Mouse (Mus musculus): ENCODE measurements around the gene Gm21833.
"Not testable (repeated sequence)": the region's sequence is repeated elsewhere in the genome, so short reads cannot be mapped to it uniquely, and the experiment has no call there.

Gene Gm21833

GRCm38 (mm10) chr16:82828082-82828481 lies at the start of gene Gm21833:
TSS of gene Gm21833 (plus strand) at chr16:82828382.
- not testable (repeated sequence) for DNase-seq (ENCODE audit: low read depth, low spot score)

GRCm38 (mm10) chr16:82789521-82789920 lies 38.7 kb upstream of the Gm21833 start:
- DNase-seq (ENCODE audit: low read depth, low spot score) = no peak

- DNase-seq (ENCODE audit: low read depth, low spot score) = no peak
Measured at GRCm38 (mm10) chr16:82796489-82796888, 31.7 kb upstream of the Gm21833 start.

GRCm38 (mm10) chr16:82815255-82815654 lies 12.9 kb upstream of the Gm21833 start:
- DNase-seq (ENCODE audit: low read depth, low spot score) = no peak

GRCm38 (mm10) chr16:82816615-82817014 lies 11.6 kb upstream of the Gm21833 start:
- DNase-seq (ENCODE audit: low read depth, low spot score) = no peak

- no peak for DNase-seq (ENCODE audit: low read depth, low spot score)
Measured at GRCm38 (mm10) chr16:82855752-82856151, 27.6 kb downstream of the Gm21833 start.

- DNase-seq (ENCODE audit: low read depth, low spot score) = no peak
Measured at GRCm38 (mm10) chr16:82864590-82864989, 36.4 kb downstream of the Gm21833 start.

All from brain, embryonic 18.5 days (tissue).